Mouse (Mus musculus): Measurements from ENCODE around the gene BC107364. TPM values are rescaled to one million over a fixed set of nuclear protein-coding genes. Genes with fewer than 3 reads are reported as not detected.

Gene BC107364
- total RNA-seq, 2 experiments from 2014 or later, result not detected

Other genes with a start within 250 kb of the BC107364 start
- 10 to 100 TPM; 19.3 to 19.6 TPM for gene Bola1, start 232.6 kb downstream of the BC107364 start, total RNA-seq (2021)
- 10 to 100 TPM; 10.6 to 14.9 TPM for gene Hist2h2ab, start 232.4 kb downstream of the BC107364 start, total RNA-seq (2021)
- 100 to 1,000 TPM; 103 to 121 TPM for gene Hist2h2ac, start 231.4 kb downstream of the BC107364 start, total RNA-seq (2021)
- 1 to 10 TPM; 4.6 to 5.9 TPM for gene Hist2h2be, start 231.2 kb downstream of the BC107364 start, total RNA-seq (2021)
- gene Hist2h3c2, start 213.2 kb downstream of the BC107364 start, total RNA-seq (2021), result 10 to 100 TPM; 78.6 to 96.2 TPM
- gene Hist2h2aa2, start 212.0 kb downstream of the BC107364 start, total RNA-seq (2021), result 100 to 1,000 TPM; 615 to 716 TPM
- gene Hist2h2aa1, start 206.8 kb downstream of the BC107364 start, total RNA-seq (2021), result 10 to 100 TPM; 21.8 to 28.9 TPM
- gene Hist2h3c1, start 205.6 kb downstream of the BC107364 start, total RNA-seq (2021), result under 1 TPM in 1 of 2 experiments, not detected in 1; 0.22 TPM
- 10 to 100 TPM; 49.8 to 51.8 TPM for gene Hist2h4, start 189.0 kb downstream of the BC107364 start, total RNA-seq (2021)
- gene Hist2h3b, start 183.7 kb downstream of the BC107364 start, total RNA-seq (2021), result 100 to 1,000 TPM; 369 to 427 TPM
- 100 to 1,000 TPM; 376 to 419 TPM for gene Hist2h2bb, start 182.6 kb downstream of the BC107364 start, total RNA-seq (2021)
- gene Fcgr1, start 158.3 kb downstream of the BC107364 start, total RNA-seq (2021), result 1 to 10 TPM in 1 of 2 experiments, under 1 TPM in 1; 0.38 to 1.2 TPM
- 100 to 1,000 TPM; 149 to 172 TPM for gene Hfe2, start 72.9 kb upstream of the BC107364 start, total RNA-seq (2021)
- 1,000 to 10,000 TPM in 1 of 2 experiments, 100 to 1,000 TPM in 1; 618 to 1,152 TPM for gene Txnip, start 105.7 kb upstream of the BC107364 start, total RNA-seq (2021)
- 1 to 10 TPM; 4.9 to 5.3 TPM for gene Gm16253, start 124.7 kb upstream of the BC107364 start, total RNA-seq (2021)
- 10 to 100 TPM; 24.3 to 30.9 TPM for gene Polr3gl, start 141.9 kb upstream of the BC107364 start, total RNA-seq (2021)
- 1 to 10 TPM; 2.0 to 5.5 TPM for gene Ankrd34a, start 144.3 kb upstream of the BC107364 start, total RNA-seq (2021)
- gene Lix1l, start 148.8 kb upstream of the BC107364 start, total RNA-seq (2021), result 10 to 100 TPM; 40.1 to 54.6 TPM
- gene Rbm8a, start 177.6 kb upstream of the BC107364 start, total RNA-seq (2021), result 10 to 100 TPM; 47.9 to 55.9 TPM
- gene Pex11b, start 183.1 kb upstream of the BC107364 start, total RNA-seq (2021), result 10 to 100 TPM; 30.3 to 35.3 TPM
- gene Gm42957, start 183.2 kb upstream of the BC107364 start, total RNA-seq (2021), result under 1 TPM in 1 of 2 experiments, not detected in 1; 0.20 TPM
- 1 to 10 TPM in 1 of 2 experiments, under 1 TPM in 1; 0.60 to 1.5 TPM for gene Itga10, start 193.3 kb upstream of the BC107364 start, total RNA-seq (2021)
- gene Ankrd35, start 217.8 kb upstream of the BC107364 start, total RNA-seq (2021), result under 1 TPM; 0.55 to 0.60 TPM
- 10 to 100 TPM; 23.7 to 24.6 TPM for gene Pias3, start 244.1 kb upstream of the BC107364 start, total RNA-seq (2021)

Measured in heart, postnatal 10 days (tissue).